Mouse (Mus musculus) NIH3T3 (cell line): Measurements from ENCODE around the gene Gstm4.
"Not testable (repeated sequence)": the region's sequence is repeated elsewhere in the genome, so short reads cannot be mapped to it uniquely, and the experiment has no call there.

Experiments
- DNase-seq: peaks from one replicate; pipeline ENCODE4 v3.0.0-alpha.2; 2012; ENCODE audit warnings: low read depth

The Gstm4 gene

DNA sequence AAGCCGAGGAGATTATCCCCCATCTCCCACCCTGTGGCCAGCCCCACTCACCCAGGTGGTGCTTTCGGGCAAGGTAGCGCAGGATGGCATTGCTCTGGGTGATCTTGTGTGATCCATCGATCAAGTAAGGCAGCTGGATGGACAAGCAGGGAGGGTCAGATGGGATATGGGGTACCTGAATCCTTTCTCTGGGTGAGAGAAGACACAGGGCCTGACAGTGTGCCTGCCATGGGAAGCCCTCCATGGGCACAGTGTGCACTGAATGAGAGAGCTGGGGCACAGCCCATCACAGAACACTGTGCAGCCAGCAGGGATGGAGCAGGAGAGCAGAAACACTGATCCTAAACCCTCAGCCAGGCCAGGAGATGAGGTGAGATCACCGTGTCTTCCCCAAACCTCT, 28.2 kb downstream of the Gstm4 start:
- not testable (repeated sequence) for DNase-seq

DNA sequence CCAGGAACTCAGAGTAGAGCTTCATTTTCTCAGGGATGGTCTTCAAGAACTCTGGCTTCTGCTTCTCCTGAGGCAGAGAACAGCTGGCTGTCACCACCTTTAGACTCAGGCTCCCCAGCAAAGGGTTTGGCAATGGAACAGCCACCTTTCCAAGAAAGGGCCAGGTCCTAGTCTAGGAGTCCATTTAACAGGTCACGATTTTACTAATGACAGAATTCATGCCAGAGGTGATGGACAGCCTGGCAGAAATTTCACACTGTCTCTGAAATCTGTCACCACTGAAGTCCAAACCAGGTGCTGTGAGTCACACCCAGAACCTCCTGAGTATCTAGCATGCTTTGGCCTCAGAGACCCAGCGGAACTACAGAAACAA, 29.7 kb downstream of the Gstm4 start:
- no peak for DNase-seq

- peak; percentile 66 for DNase-seq
Observed at GRCm38 (mm10) chr3:108014098-108014973, 30.4 kb downstream of the Gstm4 start.

DNA sequence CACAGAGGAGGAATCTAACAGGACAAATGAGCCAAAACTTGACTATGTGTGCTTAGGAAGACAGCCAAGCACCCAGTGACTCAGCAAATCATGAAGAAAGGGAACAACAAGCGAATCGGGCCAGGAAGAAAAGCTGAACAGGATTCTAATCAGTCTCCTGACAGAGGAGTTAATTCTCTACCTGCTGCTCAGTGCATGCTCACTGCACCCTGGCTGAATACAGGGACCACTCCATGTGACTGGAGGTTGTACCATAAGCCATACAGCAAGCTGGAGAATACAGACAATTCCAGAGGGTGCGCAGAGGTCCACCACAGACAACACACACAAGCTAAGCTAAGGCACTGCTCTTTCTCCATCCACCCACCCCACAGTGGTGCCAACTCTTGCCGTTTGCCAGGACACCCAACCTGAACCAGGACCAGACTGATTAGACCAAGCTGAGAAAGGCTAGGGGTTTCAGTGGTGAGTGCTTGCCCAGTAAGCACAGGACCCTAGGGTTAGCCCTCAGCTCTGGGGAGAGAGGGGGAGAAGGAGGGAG, 31.3 kb downstream of the Gstm4 start:
- DNase-seq, result peak; percentile 97

GRCm38 (mm10) chr3:108011558-108011957, 33.1 kb downstream of the Gstm4 start:
- no peak for DNase-seq

DNA sequence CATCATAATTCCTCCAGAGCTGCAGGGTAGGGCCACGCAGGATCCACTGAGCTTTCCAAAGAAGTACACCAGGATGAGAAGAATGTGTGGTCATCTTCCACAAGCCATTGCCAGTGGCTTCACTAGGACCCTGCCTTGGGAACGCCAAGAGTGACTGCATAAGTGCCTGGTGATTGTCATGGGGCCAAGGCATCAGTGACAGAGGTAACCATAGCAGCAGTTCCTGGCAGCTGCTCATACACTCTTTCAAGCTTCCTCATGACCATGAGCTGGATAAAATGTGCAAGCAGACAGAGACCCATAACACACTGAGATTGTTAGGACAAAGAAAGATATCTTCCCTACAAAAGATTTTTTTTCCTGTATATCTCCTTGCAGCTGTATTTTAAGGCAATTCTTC, 34.4 kb downstream of the Gstm4 start:
- peak; percentile 35 for DNase-seq

GRCm38 (mm10) chr3:108002021-108002420, 42.7 kb downstream of the Gstm4 start:
- no peak for DNase-seq

- no peak for DNase-seq
Observed at GRCm38 (mm10) chr3:107999491-107999890, 45.2 kb downstream of the Gstm4 start.

DNA sequence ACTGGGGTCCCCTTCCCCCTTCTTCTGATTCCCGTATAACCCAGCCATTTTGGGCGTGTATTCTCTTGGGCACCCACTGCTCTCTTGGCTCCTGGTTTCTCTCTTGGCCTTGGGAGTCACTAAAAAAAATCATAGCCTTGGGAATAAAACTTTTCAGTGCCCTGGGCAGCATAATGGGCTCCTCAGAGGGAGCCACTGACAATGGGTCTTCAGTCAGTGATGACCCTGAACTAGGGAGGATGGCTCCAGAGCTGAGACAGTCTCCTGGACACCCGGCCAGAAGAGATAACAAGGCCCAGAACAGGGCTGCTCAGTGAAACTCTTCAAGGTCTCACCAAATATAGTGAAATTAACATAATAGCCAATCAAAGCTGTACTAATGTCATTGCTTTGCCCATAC, 46.1 kb downstream of the Gstm4 start:
- no peak for DNase-seq

- DNase-seq, result no peak
Observed at GRCm38 (mm10) chr3:107996576-107996975, 48.1 kb downstream of the Gstm4 start.

- not testable (repeated sequence) for DNase-seq
Observed at GRCm38 (mm10) chr3:107995974-107996373, 48.7 kb downstream of the Gstm4 start.
